Mouse (Mus musculus) neural tube, embryonic 11.5 days (tissue): ENCODE results near the gene M6pr. TPM values are rescaled to one million over a fixed set of nuclear protein-coding genes. Genes with fewer than 3 reads are reported as not detected.

Experiments used
- ATAC-seq: fragments of 200-750 bp; cut with Nextera tagmentation; 2 replicates; pipeline ENCODE4 v1.8.0; 2017; ENCODE audit warnings: moderate number of reproducible peaks, mild to moderate bottlenecking, moderate TSS enrichment, moderate library complexity; ENCODE audit not compliant: insufficient read depth, low FRiP score, low TSS enrichment
- DNase-seq: peaks from one replicate; pipeline ENCODE4 v3.0.0-alpha.2; 2015; ENCODE audit warnings: low spot score
- H3K27ac ChIP-seq: fragments of 300-500 bp; sonication (generic); 2 replicates; pipeline ENCODE4 v1.5.1; 2014; ENCODE audit warnings: low read depth, mild to moderate bottlenecking, low read length
- H3K27me3 ChIP-seq: fragments of 300-500 bp; sonication (generic); 2 replicates; pipeline ENCODE4 v1.6.1; 2014; ENCODE audit warnings: mild to moderate bottlenecking, low read length, mixed read lengths; ENCODE audit not compliant: control insufficient read depth, insufficient read depth
- H3K36me3 ChIP-seq: fragments of 300-500 bp; sonication (generic); 2 replicates; pipeline ENCODE4 v1.6.1; 2014; ENCODE audit warnings: mild to moderate bottlenecking, low read length, moderate library complexity, mixed read lengths; ENCODE audit not compliant: control insufficient read depth, insufficient read depth
- H3K4me1 ChIP-seq: fragments of 300-500 bp; sonication (generic); 2 replicates; pipeline ENCODE4 v1.6.1; 2014; ENCODE audit warnings: low read length, mixed read lengths; ENCODE audit not compliant: control insufficient read depth, insufficient read depth
- H3K4me2 ChIP-seq: fragments of 300-500 bp; sonication (generic); 2 replicates; pipeline ENCODE4 v1.6.1; 2014; ENCODE audit warnings: low read depth, mild to moderate bottlenecking, moderate library complexity
- H3K4me3 ChIP-seq: fragments of 300-500 bp; sonication (generic); 2 replicates; pipeline ENCODE4 v1.5.1; 2014; ENCODE audit warnings: low read depth, low read length
- H3K9ac ChIP-seq: fragments of 300-500 bp; sonication (generic); 2 replicates; pipeline ENCODE4 v1.6.1; 2014; ENCODE audit warnings: mild to moderate bottlenecking, low read length
- H3K9me3 ChIP-seq: fragments of 300-500 bp; sonication (generic); 2 replicates; pipeline ENCODE4 v1.6.1; 2016; ENCODE audit warnings: low read length; ENCODE audit not compliant: control insufficient read depth
- WGBS: fragments of 180-500 bp; shearing (Covaris S2); extraction: QIAGEN DNeasy Blood & Tissue Kit; methylation state at CpG from one replicate; pipeline ENCODE4 v1.1.7; 2014; 5-methylcytosine and 5-hydroxymethylcytosine counted together
- polyA plus RNA-seq: library from polyadenylated mRNA; unstranded; fragments of >200 nt; fragmentation: Nextera tagmentation; extraction: Ambion mirVana; gene quantifications from 2 replicates; pipeline ENCODE4 v1.2.1, GENCODE M21; 2014

M6pr gene
- polyA plus RNA-seq, 1 experiment from 2014 or later: 89.8 TPM

DNA sequence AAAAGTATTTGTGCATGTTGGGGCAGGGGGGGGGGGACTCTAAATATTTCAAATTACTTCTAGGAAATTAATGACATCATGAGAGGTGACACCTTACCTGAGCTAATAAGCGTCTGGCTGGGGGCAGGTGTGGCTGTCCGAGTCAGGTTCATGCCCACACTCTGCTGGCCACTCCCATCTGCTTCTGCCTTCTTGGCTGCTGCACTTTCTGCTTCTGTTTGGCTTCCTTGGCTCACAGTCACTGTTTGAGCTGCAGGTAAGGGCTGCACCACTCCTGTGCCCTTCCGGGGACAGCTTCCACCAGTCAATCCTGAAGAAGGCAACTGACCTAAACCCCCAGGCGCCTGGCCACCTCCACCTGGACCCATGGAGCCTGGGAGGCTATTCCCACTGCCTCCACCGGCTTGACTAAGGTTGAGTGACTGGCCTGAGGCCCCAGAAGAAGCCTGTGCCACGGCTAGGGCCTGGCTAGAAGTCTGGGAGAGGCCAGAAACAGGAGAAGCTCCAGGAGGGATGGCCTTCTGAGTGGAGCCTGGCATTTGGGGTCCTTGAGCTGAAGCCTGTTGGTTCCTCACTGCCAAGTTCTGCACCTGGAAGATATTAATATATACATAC is 16.9 kb downstream of the M6pr start:
- H3K4me1 ChIP-seq: no peaks in the 10 kb centered on the region
- WGBS: 90% methylated on average over 6 of the region's 6 CpGs
- peaks cover 10% of the 10 kb centered on the region for H3K36me3 ChIP-seq
- no peak overlapping the region for H3K4me2 ChIP-seq
- ATAC-seq (no peak), DNase-seq (no peak)
- no peaks in the 10 kb centered on the region for H3K9me3 ChIP-seq
- no peak overlapping the region for H3K4me3 ChIP-seq
- H3K27me3 ChIP-seq: no peaks in the 10 kb centered on the region
- H3K9ac ChIP-seq: no peak overlapping the region
- no peak overlapping the region for H3K27ac ChIP-seq

DNA sequence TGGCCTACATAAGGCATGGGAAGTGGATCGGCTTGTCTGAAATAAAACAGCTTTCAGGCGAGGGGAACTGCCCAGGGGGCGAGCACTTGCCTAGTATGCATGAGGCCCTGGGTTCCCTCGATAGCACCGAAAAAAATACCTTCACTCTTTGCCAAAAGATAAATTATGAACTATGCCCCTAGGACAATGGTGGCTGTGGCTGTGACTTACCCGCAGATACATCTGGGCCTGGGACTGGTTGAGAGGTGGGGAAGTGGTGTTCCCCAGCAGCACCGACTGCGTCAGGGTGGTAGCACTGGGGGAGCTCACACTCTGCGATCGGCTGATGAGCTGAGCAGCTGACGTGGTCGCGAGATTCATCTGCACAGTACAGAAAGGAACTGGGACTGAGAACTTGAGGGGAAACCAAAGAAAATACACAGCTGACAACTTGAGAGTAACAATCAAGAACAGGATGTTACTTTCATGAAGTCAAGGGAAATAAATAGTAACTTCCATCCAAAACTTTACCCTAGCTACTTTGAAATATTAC is 24.6 kb downstream of the M6pr start:
- no peak for DNase-seq

DNA sequence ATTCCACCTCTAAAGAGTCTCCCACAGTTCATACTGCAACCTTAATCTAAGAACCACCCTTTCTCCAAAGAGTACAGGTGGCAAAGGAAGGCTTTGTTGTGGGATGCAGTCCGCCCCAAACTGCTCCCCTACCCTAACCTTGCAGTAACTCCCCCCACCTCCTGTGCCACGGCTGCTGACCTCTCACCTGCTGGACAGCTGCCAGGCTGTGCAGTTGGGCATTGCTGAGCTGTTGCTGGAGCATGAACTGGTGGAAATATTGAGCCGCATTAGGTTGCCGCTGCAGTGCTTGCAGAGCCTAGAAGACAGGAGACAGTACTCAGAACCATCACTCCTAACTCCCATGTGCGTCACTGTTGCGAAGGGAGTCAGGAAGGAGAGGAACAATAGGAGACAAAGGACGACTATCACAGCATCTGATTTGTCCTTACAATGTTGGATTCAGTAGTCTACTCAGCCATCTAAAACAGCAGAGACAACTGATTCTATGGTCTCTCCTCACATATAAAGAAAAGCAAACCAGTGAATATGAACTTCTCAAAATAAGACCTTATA is 26.3 kb downstream of the M6pr start:
- H3K4me3 ChIP-seq: no peak overlapping the region
- H3K4me2 ChIP-seq: no peak overlapping the region
- no peaks in the 10 kb centered on the region for H3K9me3 ChIP-seq
- H3K27ac ChIP-seq: no peak overlapping the region
- DNase-seq: no peak
- WGBS: 85% methylated on average over 7 of the region's 7 CpGs
- peaks cover 8% of the 10 kb centered on the region for H3K36me3 ChIP-seq
- no peak overlapping the region for H3K9ac ChIP-seq
- H3K4me1 ChIP-seq: no peaks in the 10 kb centered on the region
- no peaks in the 10 kb centered on the region for H3K27me3 ChIP-seq
- no peak for ATAC-seq

More for the DNA sequence above, 24.6 kb downstream of the M6pr start:
- peaks cover 8% of the 10 kb centered on the region for H3K36me3 ChIP-seq
- whole genome bisulfite sequencing: 92% methylated on average over 13 of the region's 13 CpGs
- no peak overlapping the region for H3K27ac ChIP-seq
- H3K4me1 ChIP-seq: no peaks in the 10 kb centered on the region
- no peak for ATAC-seq
- no peak overlapping the region for H3K9ac ChIP-seq
- H3K27me3 ChIP-seq: no peaks in the 10 kb centered on the region
- no peaks in the 10 kb centered on the region for H3K9me3 ChIP-seq
- H3K4me2 ChIP-seq: no peak overlapping the region
- H3K4me3 ChIP-seq: no peak overlapping the region

DNA sequence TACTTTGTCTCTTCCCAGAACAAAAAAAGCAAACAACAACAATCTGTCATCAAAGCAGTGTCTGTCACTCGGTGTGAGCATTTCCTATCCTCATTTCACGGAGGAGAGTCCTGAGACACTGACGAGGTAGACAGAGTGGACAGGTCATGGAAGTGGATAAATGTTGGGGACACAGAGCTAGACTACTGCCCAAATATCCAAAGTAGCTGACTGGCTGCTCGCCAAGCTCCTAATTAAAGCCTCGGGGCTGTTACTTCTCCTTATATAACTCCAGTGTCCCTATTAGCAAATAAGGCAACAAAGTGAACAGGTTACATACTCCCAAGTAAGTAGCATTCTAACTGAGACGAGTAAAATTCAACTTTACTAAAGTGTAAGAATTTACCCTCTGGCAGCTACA is 29.0 kb downstream of the M6pr start:
- H3K4me1 ChIP-seq: no peaks in the 10 kb centered on the region; the same call in 1 of the 2 replicates
- no peaks in the 10 kb centered on the region for H3K27me3 ChIP-seq
- H3K4me3 ChIP-seq: no peak overlapping the region
- 62% methylated on average over 6 of the region's 6 CpGs for WGBS
- DNase-seq (no peak), ATAC-seq (no peak)
- no peak overlapping the region for H3K9ac ChIP-seq
- H3K4me2 ChIP-seq: no peak overlapping the region
- no peaks in the 10 kb centered on the region for H3K9me3 ChIP-seq
- no peak overlapping the region for H3K27ac ChIP-seq
- peaks cover 4% of the 10 kb centered on the region for H3K36me3 ChIP-seq

DNA sequence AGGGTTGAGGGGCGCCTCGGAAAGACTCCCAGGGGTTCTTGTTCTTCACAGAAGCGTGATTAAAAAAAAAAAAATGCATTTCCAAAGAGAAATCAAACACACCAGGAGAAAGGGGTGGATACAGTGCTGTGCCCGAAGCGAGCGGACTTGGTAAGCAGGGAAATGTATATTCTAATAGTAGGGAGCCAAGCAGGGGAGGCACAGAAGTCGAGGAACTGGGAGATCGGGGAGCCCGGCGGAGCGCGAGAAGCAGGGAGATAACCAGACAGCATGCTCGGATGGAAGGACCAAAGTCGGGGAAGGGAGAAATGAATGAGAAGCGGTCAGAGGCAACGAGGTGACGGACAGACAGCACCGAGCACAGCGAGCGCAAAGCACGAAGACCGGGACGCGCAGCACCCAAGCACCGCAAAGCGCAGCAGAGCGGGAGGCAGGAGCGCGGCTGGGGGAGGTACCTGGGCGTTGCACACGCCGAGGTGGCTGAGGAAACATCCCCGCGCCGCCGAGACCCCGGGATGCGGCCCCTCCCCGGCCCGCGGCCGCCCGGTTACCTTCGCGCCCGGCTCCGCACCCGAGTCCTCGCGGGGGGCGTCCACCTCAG is 30.6 kb downstream of the M6pr start:
- H3K4me2 ChIP-seq: peak overlapping the region; percentile 52
- DNase-seq: peak; percentile 61
- H3K27me3 ChIP-seq: no peaks in the 10 kb centered on the region
- ATAC-seq: peak; percentile 70
- H3K4me1 ChIP-seq: no peaks in the 10 kb centered on the region; the same call in 1 of the 2 replicates
- H3K4me3 ChIP-seq: peak overlapping the region; percentile 78
- H3K36me3 ChIP-seq: peaks cover 4% of the 10 kb centered on the region
- 0% methylated on average over 31 of the region's 51 CpGs for WGBS
- peak overlapping the region; percentile 80 for H3K9ac ChIP-seq
- peak overlapping the region; percentile 97 for H3K27ac ChIP-seq
- no peaks in the 10 kb centered on the region for H3K9me3 ChIP-seq

DNA sequence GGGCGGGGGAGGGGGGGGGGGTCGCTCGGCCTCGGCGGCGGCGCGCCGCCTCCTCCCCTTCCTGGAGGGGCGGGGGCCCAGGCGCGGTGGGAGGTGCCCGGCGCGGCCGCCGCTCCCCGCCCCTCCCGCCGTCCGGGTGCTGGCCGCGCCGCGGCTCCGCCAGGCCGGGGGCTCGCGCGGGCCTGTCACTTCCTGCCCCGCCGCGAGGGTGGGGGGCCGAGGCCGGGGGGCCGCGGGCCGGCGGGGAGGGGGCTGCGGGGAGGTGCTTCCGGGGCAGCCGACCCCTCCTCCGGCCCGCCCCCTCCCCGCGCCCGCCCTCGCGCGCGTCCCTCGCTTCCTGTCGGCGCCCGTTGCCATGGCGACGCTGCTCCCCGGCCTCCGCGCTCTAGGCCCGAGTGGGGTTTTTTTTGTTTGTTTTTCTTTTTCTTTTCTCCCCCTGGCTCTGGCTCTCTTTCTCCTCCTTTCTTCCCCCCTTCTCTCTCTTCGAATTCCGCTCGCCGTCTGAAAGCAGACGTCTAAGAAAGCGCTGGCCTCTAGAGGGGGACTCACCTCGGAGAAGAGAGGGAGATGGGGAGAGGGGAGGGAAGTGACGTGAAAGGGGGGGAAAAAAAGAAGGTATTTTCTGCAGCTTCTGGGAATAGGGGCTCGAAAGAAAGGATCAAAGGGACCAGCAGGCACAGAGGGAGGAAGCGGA is 31.3 kb downstream of the M6pr start:
- Histone ChIP-seq H3K4me2 (peak overlapping the region; percentile 52), H3K27ac (peak overlapping the region; percentile 97), H3K36me3 (peaks cover 3% of the 10 kb centered on the region; the same call in 1 of the 2 replicates), H3K4me3 (peak overlapping the region; percentile 78), H3K9ac (peak overlapping the region; percentile 80), H3K9me3 (no peaks in the 10 kb centered on the region), H3K27me3 (no peaks in the 10 kb centered on the region), H3K4me1 (no peaks in the 10 kb centered on the region; the same call in 1 of the 2 replicates)
- ATAC-seq: peak; percentile 85
- peak; percentile 93 for DNase-seq
- 2% methylated on average over 17 of the region's 71 CpGs for WGBS

DNA sequence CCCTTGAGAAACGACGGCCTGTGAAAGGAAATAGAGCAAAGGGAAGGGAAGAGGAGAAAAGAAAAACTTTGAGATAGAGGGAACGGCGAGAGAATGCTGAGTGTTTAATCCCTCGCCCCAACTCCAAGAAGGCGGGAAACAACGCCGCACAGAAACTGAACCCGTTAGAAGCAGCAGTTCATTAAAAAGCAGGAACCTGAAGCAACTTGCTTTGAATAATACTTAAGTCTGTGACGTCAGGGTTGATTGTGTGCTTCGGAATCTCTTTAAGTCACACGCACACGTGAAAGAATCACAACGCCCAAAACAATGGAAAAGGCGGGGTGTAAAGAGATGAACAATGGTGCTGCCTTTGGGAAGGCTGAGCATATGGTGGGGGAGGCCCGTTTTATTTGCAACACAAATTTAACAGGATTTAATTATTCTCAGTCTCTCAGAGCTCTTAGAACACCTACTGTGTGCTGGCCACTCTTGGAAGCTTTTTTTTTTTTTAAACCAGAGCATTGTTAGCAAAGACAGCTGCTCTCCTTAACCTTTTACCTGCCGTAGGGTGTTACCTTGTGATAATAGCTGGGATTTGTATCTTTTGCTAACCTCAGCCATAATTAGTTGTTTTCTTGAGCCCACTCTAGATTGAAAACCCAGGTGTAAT is 32.0 kb downstream of the M6pr start, which contains the start of gene Phc1:
Gene Phc1 (minus strand): TSS at position 213 of the 652 bp plus-strand sequence.
- H3K27me3 ChIP-seq: no peaks in the 10 kb centered on the region
- H3K4me2 ChIP-seq: peak within 1 kb of the TSS; percentile 52
- 1% methylated on average over 17 of the region's 17 CpGs for WGBS
- H3K9ac ChIP-seq: peak within 1 kb of the TSS; percentile 80
- H3K4me1 ChIP-seq: no peaks in the 10 kb centered on the region; the same call in 1 of the 2 replicates
- H3K9me3 ChIP-seq: no peaks in the 10 kb centered on the region
- DNase-seq (no peak), ATAC-seq (peak; percentile 38)
- H3K4me3 ChIP-seq: peak within 1 kb of the TSS; percentile 78
- peak within 1 kb of the TSS; percentile 97 for H3K27ac ChIP-seq
- H3K36me3 ChIP-seq: peaks cover 3% of the 10 kb centered on the region; the same call in 1 of the 2 replicates
